Mouse (Mus musculus) stomach, postnatal 0 days (tissue): ENCODE measurements at regions not wholly inside any gene's neighbourhood (a gene's known extent, or its start where the extent isn't known, plus 50 kb on each side); places are given as distances from the start of the nearest gene placed in this dataset.

Experiments used
- ATAC-seq: fragments of 200-750 bp; cut with Nextera tagmentation; 2 replicates; pipeline ENCODE4 v1.8.0; 2017; ENCODE audit not compliant: low FRiP score, low TSS enrichment
- DNase-seq: peaks from one replicate; pipeline ENCODE4 v3.0.0-alpha.2; 2016; ENCODE audit warnings: low spot score
- H3K27ac ChIP-seq: fragments of 300-500 bp; sonication (generic); replicated peaks from 2 replicates; pipeline ENCODE4 v1.5.1; 2014; ENCODE audit warnings: mild to moderate bottlenecking, control low read depth
- H3K27me3 ChIP-seq: fragments of 300-500 bp; sonication (generic); 2 replicates; pipeline ENCODE4 v1.6.1; 2014; ENCODE audit warnings: low read length; ENCODE audit not compliant: control insufficient read depth, insufficient read depth
- H3K36me3 ChIP-seq: fragments of 300-500 bp; sonication (generic); 2 replicates; pipeline ENCODE4 v1.6.1; 2014; ENCODE audit warnings: low read length, mixed read lengths; ENCODE audit not compliant: control insufficient read depth, insufficient read depth
- H3K4me1 ChIP-seq: fragments of 300-500 bp; sonication (generic); replicated peaks from 2 replicates; pipeline ENCODE4 v1.6.1; 2014; ENCODE audit warnings: antibody characterized with exemption; ENCODE audit not compliant: control insufficient read depth, insufficient read depth
- H3K4me2 ChIP-seq: fragments of 300-500 bp; sonication (generic); replicated peaks from 2 replicates; pipeline ENCODE4 v1.6.1; 2014; ENCODE audit warnings: low read depth, mild to moderate bottlenecking, control low read depth, moderate library complexity
- H3K4me3 ChIP-seq: fragments of 300-500 bp; sonication (generic); 2 replicates; pipeline ENCODE4 v1.5.1; 2014; ENCODE audit warnings: low read depth, low read length, control low read depth
- H3K9ac ChIP-seq: fragments of 300-500 bp; sonication (generic); 2 replicates; pipeline ENCODE4 v1.6.1; 2014; ENCODE audit warnings: mild to moderate bottlenecking, low read length, control low read depth, mixed read lengths
- H3K9me3 ChIP-seq: fragments of 300-500 bp; sonication (generic); 2 replicates; pipeline ENCODE4 v1.6.1; 2016; ENCODE audit warnings: low read length; ENCODE audit not compliant: control insufficient read depth
- CTCF ChIP-seq: IDR thresholded peaks from 2 replicates; pipeline ENCODE4 v1.5.1; 2016; ENCODE audit warnings: antibody characterized with exemption, low read depth, mild to moderate bottlenecking, moderate library complexity
- EP300 ChIP-seq: optimal IDR thresholded peaks from 2 replicates; pipeline ENCODE3; 2016; ENCODE audit warnings: antibody characterized with exemption
- WGBS: fragments of 180-500 bp; shearing (Covaris S2); extraction: QIAGEN DNeasy Blood & Tissue Kit; methylation state at CpG from one replicate; pipeline ENCODE4 v1.1.7; 2014; 5-methylcytosine and 5-hydroxymethylcytosine counted together

DNA sequence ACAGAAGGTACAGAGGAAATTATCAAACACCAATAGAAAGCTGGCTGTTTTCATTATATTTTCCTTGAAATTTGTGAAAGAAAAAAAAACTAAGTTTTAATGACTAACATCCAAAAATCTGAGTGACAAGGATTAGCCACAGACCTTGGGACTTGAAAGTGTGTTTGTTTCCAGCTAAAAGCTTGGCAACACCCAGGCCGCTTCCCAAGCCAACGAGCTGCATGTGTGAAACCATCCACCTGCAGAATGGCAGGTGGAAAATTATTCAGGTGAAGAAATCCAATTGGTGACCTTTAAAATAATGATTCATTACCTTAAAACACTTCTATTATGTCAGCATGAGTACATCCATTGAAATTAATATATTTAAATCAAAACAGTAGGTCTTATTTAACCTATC is 672.7 kb upstream of the Mms22l start:
- H3K27me3 ChIP-seq: no peaks in the 10 kb centered on the region
- no peaks in the 10 kb centered on the region for H3K9me3 ChIP-seq
- H3K4me2 ChIP-seq: no peak overlapping the region
- H3K27ac ChIP-seq: no peak overlapping the region
- H3K4me1 ChIP-seq: no peaks in the 10 kb centered on the region
- H3K36me3 ChIP-seq: no peaks in the 10 kb centered on the region
- no peak overlapping the region for H3K4me3 ChIP-seq
- no peak for ATAC-seq
- WGBS: 65% methylated on average over 2 of the region's 2 CpGs
- no peak overlapping the region for H3K9ac ChIP-seq
- TF ChIP-seq EP300: no peak
- TF ChIP-seq CTCF: no peak
- DNase-seq: no peak

DNA sequence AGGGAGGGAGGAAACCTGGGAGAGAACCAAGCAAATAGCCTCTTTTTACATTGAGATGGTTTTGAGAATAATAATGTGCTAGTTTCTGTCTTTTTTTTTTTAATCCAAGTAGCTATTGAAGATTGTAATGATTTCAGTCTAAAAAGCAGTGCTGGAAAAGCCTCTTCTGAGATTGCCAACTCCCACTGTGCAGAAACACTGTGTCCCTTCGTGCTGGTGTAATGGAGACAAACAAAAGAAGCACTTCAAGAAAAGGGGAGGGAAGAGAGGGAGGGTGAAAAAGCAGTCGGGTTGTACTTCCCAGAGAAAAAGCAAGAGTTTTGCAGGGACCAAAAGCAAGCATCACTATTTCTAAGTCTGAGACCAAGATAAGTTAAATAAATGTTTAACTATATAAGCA is 669.4 kb upstream of the Mms22l start:
- WGBS: 5% methylated on average over 2 of the region's 2 CpGs
- TF ChIP-seq CTCF: no peak
- TF ChIP-seq EP300: no peak
- DNase-seq: no peak

DNA sequence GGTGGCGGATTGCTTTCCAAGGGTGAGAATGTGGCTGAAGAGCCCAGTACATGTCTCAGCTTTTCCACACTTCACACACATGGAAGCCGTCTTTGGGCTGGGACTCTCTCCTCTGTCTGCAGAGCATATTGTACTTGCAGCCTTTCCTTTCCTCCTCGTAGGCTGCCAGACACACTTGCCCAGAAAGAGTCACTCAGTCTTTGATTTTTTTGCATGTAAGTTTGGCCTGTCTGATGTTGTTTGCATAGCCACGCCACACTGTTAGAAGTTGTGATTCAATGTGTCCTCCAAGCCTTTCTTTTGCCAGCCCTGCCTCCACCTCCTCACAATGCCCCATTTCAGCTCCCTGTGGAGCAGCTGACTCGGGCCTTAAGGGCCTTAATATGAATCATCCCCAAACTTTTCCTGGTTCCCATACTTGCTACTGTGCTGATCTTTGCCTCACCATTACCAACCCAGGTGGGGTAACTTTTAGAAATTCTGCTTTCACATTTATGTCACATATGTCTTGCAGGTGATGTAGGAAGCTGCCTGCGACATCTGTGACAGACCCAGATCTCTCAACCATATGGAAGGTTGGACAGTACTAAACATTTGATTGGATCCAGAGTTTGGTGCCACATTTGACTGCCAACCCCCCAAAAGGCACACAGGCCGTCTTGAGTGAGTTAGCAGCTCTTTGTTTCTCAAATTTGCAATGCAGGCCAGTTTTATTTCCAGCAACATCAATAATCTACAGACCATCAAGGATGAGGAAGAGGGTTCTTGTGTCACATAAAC is 663.7 kb upstream of the Mms22l start:
- Histone ChIP-seq H3K27me3 (no peaks in the 10 kb centered on the region), H3K4me3 (no peak overlapping the region), H3K27ac (no peak overlapping the region), H3K36me3 (no peaks in the 10 kb centered on the region), H3K9ac (no peak overlapping the region), H3K4me2 (no peak overlapping the region), H3K9me3 (no peaks in the 10 kb centered on the region), H3K4me1 (no peaks in the 10 kb centered on the region)
- WGBS: 55% methylated on average over 7 of the region's 7 CpGs
- ATAC-seq: no peak
- no peak for DNase-seq
- no peak for TF ChIP-seq EP300
- no peak for TF ChIP-seq CTCF

More for the DNA sequence above, 669.4 kb upstream of the Mms22l start:
- Histone ChIP-seq H3K4me3 (no peak overlapping the region), H3K9me3 (no peaks in the 10 kb centered on the region), H3K36me3 (no peaks in the 10 kb centered on the region), H3K4me2 (no peak overlapping the region), H3K9ac (no peak overlapping the region), H3K27me3 (no peaks in the 10 kb centered on the region), H3K27ac (no peak overlapping the region), H3K4me1 (no peaks in the 10 kb centered on the region)
- no peak for ATAC-seq

DNA sequence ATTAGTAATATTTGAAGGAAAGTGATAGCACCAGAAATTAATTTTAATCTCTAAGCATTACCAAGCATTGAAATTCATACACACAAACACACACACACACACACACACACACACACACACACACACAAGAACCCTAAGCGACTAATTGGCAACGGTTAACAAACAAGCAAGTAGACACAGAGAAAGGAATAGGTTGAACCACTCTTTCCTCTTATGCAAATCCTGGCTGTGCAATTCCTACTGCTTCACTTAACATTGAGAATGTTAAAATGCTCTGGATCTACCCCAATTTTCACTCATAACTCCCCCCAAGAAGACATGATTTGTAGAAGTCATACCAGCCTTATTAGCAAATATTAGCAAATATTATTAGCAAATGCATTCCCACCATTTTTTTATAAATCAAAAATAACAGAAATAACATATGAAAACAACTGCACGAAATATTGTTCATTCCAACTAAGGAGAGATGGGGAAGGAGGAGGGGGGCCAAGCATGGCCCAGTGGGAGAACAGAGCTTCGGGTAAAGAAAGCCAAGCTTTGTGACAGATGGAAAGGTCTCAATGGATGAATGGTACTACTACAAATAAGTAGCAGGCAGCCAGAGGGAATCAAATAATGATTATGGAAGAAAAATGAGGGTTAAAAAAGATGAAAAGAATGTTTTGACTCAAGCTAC is 652.5 kb upstream of the Mms22l start:
- H3K27ac ChIP-seq: no peak overlapping the region
- ATAC-seq: no peak
- no peaks in the 10 kb centered on the region for H3K9me3 ChIP-seq
- TF ChIP-seq CTCF (no peak), EP300 (no peak)
- H3K27me3 ChIP-seq: no peaks in the 10 kb centered on the region
- no peaks in the 10 kb centered on the region for H3K4me1 ChIP-seq
- H3K4me2 ChIP-seq: no peak overlapping the region
- no peaks in the 10 kb centered on the region for H3K36me3 ChIP-seq
- whole genome bisulfite sequencing: 73% methylated on average over 4 of the region's 4 CpGs
- DNase-seq: no peak
- no peak overlapping the region for H3K9ac ChIP-seq
- H3K4me3 ChIP-seq: no peak overlapping the region

DNA sequence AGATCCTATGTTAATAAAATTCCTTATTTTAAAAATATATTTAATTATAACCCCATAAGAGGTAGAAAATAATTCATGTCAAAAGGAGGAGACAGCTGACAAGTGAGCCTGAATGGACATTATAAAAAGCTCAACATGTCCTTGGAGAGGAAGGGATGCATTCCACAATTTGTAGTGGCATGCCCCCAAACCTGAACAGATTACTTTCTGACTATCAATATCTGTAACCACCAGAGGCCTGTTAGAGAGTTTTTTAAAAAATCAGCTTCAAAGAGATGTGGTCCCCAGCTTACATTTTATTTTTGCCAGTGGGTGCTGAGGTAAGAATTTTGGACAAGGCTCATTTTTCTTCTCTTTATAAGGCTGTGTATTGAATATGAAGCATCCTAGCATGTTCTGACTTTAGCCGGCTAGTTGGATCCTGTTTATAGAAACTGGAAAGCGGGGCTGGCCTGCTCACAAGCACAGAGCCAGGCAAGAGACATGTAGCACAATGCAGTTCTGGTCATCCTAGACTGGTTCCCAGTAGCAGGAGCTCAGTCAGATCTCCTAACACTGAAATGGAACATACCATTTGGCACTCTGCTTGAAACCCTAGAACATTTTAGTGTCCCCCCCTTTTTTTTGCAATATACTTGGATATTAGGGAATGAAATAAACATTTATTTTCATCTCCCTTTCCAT is 651.8 kb upstream of the Mms22l start:
- Histone ChIP-seq H3K9me3 (no peaks in the 10 kb centered on the region), H3K9ac (no peak overlapping the region), H3K36me3 (no peaks in the 10 kb centered on the region), H3K4me1 (no peaks in the 10 kb centered on the region), H3K27ac (no peak overlapping the region), H3K4me2 (no peak overlapping the region), H3K27me3 (no peaks in the 10 kb centered on the region), H3K4me3 (no peak overlapping the region)
- TF ChIP-seq CTCF: no peak
- TF ChIP-seq EP300: no peak
- ATAC-seq: no peak
- 75% methylated on average over 2 of the region's 2 CpGs for WGBS
- no peak for DNase-seq

DNA sequence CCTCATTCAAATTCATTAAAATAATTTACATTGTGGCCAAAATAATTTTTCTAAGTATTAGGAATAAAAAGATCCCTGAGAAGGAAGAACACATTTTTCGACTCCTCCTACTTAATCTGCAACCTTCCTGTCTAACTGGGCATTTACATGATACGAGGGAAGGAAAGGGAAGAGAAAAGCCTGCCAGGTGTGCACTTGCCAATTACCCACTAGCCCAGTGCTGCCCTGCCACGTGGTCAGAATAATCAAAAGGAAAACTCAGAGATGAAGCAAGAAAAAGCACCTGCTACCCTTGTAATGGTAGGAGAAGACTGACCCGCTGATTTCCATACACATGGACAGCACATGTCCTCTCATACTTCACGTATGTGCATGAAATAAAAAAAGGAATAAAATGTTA is 651.0 kb upstream of the Mms22l start:
- DNase-seq (no peak), ATAC-seq (no peak)
- Histone ChIP-seq H3K27ac (no peak overlapping the region), H3K4me1 (no peaks in the 10 kb centered on the region), H3K36me3 (no peaks in the 10 kb centered on the region), H3K27me3 (no peaks in the 10 kb centered on the region), H3K4me2 (no peak overlapping the region), H3K9me3 (no peaks in the 10 kb centered on the region), H3K9ac (no peak overlapping the region), H3K4me3 (no peak overlapping the region)
- 60% methylated on average over 5 of the region's 5 CpGs for WGBS
- no peak for TF ChIP-seq CTCF
- TF ChIP-seq EP300: no peak
